Mouse (Mus musculus): ENCODE results near the gene Chil3. TPM values are rescaled to one million over a fixed set of nuclear protein-coding genes. Genes with fewer than 3 reads are reported as not detected.
"Not testable (repeated sequence)": the region's sequence is repeated elsewhere in the genome, so short reads cannot be mapped to it uniquely, and the experiment has no call there.

Chil3 gene
- total RNA-seq (2021), result not detected
- long read RNA-seq, experiment 1, result 0 reads
- long read RNA-seq, experiment 2, result 0 reads

GRCm38 (mm10) chr3:106167464-106167863, at the start of gene Chil3:
Chil3 (minus strand) TSS chr3:106167564.
- no peak within 1 kb of the TSS for H3K27ac ChIP-seq
- H3K4me3 ChIP-seq, result no peak within 1 kb of the TSS
- DNase-seq (ENCODE audit: low spot score in 2 of 2), result no peak
- no peak for TF ChIP-seq CTCF (conservative IDR thresholded peaks at IDR 0.05)

DNA sequence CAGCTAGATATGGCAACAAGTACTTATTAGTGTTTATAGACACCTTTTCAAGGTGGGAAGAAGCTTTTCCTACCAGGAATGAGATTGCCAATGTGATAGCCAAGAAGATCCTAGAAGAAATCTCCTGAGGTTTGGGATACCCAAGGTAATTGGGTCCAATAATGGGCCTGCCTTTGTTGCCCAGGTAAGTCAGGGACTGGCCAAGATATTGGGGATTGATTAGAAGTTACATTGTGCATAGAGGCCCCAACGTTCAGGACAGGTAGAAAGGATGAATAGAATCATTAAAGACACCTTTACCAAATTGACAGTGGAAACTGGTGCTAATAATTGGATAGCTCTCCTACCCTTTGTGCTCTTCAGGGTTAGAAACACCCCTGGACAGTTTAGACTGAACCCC, 30.7 kb upstream of the Chil3 start:
- H3K27ac ChIP-seq; H3K4me3 ChIP-seq; DNase-seq (ENCODE audit: low spot score in 2 of 2): not testable (repeated sequence)

DNA sequence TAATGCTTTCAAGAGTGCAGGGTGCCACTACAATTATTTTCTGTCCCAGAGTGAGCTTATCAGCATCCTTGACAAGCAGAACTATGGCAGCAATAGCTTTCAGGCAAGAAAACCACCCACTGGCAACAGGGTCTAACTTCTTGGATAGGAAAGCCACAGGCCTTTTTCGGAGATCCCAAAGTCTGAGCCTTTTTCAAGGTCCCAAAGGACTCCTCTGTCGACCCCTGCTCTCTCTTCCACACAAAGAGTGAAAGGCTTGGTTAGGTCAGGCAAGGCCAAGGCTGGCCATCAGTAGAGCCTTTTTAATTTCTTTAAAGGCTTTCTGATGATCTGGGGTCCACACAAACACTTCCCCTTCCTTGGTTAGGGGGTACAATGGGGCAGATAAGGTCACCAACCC, 29.9 kb upstream of the Chil3 start:
- H3K4me3 ChIP-seq; DNase-seq (ENCODE audit: low spot score in 2 of 2); H3K27ac ChIP-seq: not testable (repeated sequence)

DNA sequence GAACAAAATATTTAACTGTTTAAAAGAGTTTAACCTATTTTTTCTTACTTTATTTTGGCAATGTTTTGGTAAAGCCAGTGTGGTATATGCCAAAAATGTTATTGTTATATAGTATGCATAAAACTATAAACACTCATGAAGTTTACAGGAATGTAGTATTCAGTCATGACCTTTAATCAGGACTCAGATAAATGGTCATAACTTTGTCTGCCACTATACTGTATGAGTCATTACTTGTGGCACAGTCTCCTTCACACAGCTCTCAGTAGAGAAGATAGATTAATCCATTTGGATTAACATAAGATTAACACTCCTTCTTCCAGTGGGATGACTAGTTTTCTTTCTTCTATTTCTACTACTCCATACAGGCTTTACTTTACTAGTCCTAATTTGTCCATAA, 28.9 kb upstream of the Chil3 start:
- no peak for TF ChIP-seq CTCF (conservative IDR thresholded peaks at IDR 0.05)
- no peak for DNase-seq (ENCODE audit: low spot score in 2 of 2)
- Histone ChIP-seq H3K27ac (no peak overlapping the region), H3K4me3 (no peak overlapping the region)

DNA sequence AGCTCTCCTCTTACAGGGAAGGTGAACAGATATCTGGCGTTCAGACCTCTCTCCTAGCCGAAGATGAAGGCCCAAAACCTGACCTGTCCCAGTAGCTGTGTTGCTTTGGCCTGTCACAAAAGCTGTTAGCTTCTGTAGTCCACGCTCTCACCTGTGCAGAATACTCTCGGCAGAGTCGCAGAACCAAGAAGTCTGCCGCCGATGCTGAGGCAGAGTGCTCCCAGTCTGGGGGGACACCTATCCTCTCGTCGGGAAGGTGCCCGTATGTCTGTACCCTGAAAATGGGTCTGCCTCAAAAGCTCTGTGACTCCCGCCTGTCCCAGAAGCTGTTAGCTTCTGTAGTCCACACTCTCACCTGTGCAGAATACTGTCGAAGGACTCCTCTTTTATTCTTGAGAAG, 28.1 kb upstream of the Chil3 start:
- no peak for TF ChIP-seq CTCF (conservative IDR thresholded peaks at IDR 0.05)
- DNase-seq (ENCODE audit: low spot score in 2 of 2), result no peak
- Histone ChIP-seq H3K4me3 (no peak overlapping the region), H3K27ac (no peak overlapping the region)

GRCm38 (mm10) chr3:106187991-106188390, 20.6 kb upstream of the Chil3 start:
- Histone ChIP-seq H3K4me3 (no peak overlapping the region), H3K27ac (no peak overlapping the region)
- TF ChIP-seq CTCF (conservative IDR thresholded peaks at IDR 0.05), result no peak
- no peak for DNase-seq (ENCODE audit: low spot score in 2 of 2)

- H3K27ac ChIP-seq, result no peak overlapping the region
- no peak overlapping the region for H3K4me3 ChIP-seq
- DNase-seq (ENCODE audit: low spot score in 2 of 2), result no peak
- no peak for TF ChIP-seq CTCF (conservative IDR thresholded peaks at IDR 0.05)
Measured at GRCm38 (mm10) chr3:106177509-106178189, 10.3 kb upstream of the Chil3 start.

DNA sequence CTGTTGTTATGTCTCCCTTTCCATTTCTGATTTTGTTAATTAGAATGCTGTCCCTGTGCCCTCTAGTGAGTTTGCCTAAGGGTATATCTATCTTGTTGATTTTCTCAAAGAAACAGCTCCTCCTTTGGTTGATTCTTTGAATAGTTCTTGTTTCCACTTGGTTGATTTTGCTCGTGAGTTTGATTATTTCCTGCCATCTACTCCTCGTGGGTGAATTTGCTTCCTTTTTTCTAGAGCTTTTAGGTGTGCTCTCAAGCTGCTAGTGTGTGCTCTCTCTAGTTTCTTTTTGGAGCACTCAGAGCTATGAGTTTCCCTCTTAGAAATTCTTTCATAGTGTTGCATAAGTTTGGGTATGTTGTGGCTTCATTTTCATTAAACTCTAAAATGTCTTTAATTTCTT, 7.6 kb upstream of the Chil3 start:
- DNase-seq (ENCODE audit: low spot score in 2 of 2), result not testable (repeated sequence)

DNA sequence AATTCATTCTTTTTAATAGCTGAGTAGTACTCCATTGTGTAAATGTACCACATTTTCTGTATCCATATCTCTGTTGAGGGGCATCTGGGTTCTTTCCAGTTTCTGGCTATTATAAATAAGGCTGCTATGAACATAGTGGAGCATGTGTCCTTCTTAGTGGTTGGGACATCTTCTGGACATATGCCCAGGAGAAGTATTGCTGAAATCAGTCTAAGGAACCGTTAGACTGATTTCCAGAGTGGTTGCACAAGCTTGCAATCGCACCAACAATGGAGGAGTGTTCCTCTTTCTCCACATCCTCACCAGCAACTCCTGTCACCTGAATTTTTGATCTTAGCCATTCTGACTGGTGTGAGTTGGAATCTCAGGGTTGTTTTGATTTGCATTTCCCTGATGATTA, 5.1 kb upstream of the Chil3 start:
- H3K4me3 ChIP-seq; H3K27ac ChIP-seq; DNase-seq (ENCODE audit: low spot score in 2 of 2): not testable (repeated sequence)

More for the DNA sequence above, 7.6 kb upstream of the Chil3 start:
- H3K4me3 ChIP-seq, H3K27ac ChIP-seq: not testable (repeated sequence)

DNA sequence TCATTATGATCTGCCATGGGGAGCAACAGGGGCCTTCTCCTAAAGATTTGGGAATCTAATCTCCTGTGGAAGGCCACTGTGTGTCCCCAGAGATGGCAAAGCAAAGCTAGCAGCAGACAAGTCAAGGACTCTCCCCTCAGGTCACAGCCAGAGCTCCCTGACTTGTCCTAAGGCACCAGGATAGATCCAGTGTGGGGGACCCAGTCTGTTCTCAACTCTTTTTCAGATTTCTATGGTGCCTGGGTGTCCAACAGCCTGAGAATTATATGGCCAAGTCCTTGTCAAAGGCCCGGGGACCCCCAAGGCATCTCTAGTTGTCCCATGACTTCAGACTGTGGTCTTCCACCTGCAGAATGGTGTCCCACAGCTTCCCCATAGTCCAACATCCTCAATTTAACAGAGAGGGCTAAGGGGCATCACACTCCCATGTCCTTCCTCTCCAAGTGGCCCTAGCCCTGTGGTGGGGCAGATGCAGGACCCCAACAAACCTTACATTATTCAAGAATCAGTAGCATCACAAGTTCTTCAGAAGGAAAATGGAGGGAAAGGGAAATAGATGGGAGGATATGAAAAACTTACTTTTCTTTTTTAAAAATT, 3.9 kb upstream of the Chil3 start:
- no peak for DNase-seq (ENCODE audit: low spot score in 2 of 2)
- no peak overlapping the region for H3K4me3 ChIP-seq
- H3K27ac ChIP-seq, result no peak overlapping the region
- TF ChIP-seq CTCF (conservative IDR thresholded peaks at IDR 0.05), result no peak

- Histone ChIP-seq H3K27ac (no peak overlapping the region), H3K4me3 (no peak overlapping the region)
- DNase-seq (ENCODE audit: low spot score in 2 of 2), result no peak
- TF ChIP-seq CTCF (conservative IDR thresholded peaks at IDR 0.05), result no peak
Measured at GRCm38 (mm10) chr3:106170522-106171053, 3.2 kb upstream of the Chil3 start.

DNA sequence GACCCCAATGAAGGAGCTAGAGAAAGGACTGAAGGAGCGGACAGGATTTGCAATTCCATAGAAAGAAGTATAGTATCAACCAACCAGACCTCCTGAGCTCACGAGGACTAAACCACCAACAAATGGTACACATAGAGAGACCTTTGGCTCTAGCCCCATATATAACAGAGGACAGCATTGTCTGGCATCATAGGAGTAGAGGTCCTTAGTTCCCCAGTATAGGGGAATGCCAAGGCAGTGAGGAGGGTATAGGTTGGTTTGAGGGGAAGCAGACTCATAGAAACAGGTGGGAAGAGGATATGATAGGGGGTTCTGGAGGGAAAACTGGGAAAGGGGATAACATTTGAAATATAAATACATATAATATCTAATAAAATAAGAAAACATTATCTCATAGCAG, 13.0 kb downstream of the Chil3 start:
- Histone ChIP-seq H3K4me3 (no peak overlapping the region), H3K27ac (no peak overlapping the region)
- TF ChIP-seq CTCF (conservative IDR thresholded peaks at IDR 0.05), result no peak
- no peak for DNase-seq (ENCODE audit: low spot score in 2 of 2)

- no peak overlapping the region for H3K27ac ChIP-seq
- H3K4me3 ChIP-seq, result no peak overlapping the region
- DNase-seq (ENCODE audit: low spot score in 2 of 2), result no peak
- no peak for TF ChIP-seq CTCF (conservative IDR thresholded peaks at IDR 0.05)
Measured at GRCm38 (mm10) chr3:106144081-106144480, 23.3 kb downstream of the Chil3 start.

DNA sequence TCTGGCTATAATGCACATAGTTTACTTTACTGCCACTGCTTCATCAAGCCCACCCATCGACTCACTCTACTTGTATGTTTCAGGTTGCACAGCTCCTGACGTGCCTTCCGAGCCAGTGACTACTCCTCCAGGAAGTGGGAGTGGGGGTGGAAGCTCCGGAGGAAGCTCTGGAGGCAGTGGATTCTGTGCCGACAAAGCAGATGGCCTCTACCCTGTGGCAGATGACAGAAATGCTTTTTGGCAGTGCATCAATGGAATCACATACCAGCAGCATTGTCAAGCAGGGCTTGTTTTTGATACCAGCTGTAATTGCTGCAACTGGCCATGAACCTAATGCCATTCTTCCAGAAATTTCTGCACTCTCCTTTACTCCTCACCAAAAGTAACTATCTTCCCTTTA, 35.7 kb downstream of the Chil3 start:
- DNase-seq (ENCODE audit: low spot score in 2 of 2), result peak; percentile 95 to 97
- no peak overlapping the region for H3K27ac ChIP-seq
- no peak for TF ChIP-seq CTCF (conservative IDR thresholded peaks at IDR 0.05)
- no peak overlapping the region for H3K4me3 ChIP-seq
